Mouse (Mus musculus) stomach, embryonic 15.5 days (tissue): ENCODE measurements around the gene Msh5. TPM values are rescaled to one million over a fixed set of nuclear protein-coding genes. Genes with fewer than 3 reads are reported as not detected.

Source experiments
- ATAC-seq: fragments of 200-750 bp; cut with Nextera tagmentation; 2 replicates; pipeline ENCODE4 v1.8.0; 2017; ENCODE audit warnings: low read depth, moderate number of reproducible peaks, moderate TSS enrichment; ENCODE audit not compliant: insufficient read depth, low FRiP score
- H3K27ac ChIP-seq: fragments of 300-500 bp; sonication (generic); 2 replicates; pipeline ENCODE4 v1.5.1; 2015; ENCODE audit warnings: mild to moderate bottlenecking, inconsistent platforms
- H3K27me3 ChIP-seq: fragments of 300-500 bp; sonication (generic); replicated peaks from 2 replicates; pipeline ENCODE4 v1.6.1; 2015; ENCODE audit warnings: inconsistent platforms
- H3K36me3 ChIP-seq: fragments of 300-500 bp; sonication (generic); 2 replicates; pipeline ENCODE4 v1.6.1; 2015; ENCODE audit warnings: inconsistent platforms
- H3K4me1 ChIP-seq: fragments of 300-500 bp; sonication (generic); 2 replicates; pipeline ENCODE4 v1.6.1; 2015; ENCODE audit warnings: inconsistent platforms
- H3K4me2 ChIP-seq: fragments of 300-500 bp; sonication (generic); 2 replicates; pipeline ENCODE4 v1.6.1; 2015; ENCODE audit warnings: mild to moderate bottlenecking, inconsistent platforms
- H3K4me3 ChIP-seq: fragments of 300-500 bp; sonication (generic); replicated peaks from 2 replicates; pipeline ENCODE4 v1.5.1; 2015; ENCODE audit warnings: inconsistent platforms
- H3K9ac ChIP-seq: fragments of 300-500 bp; sonication (generic); 2 replicates; pipeline ENCODE4 v1.6.1; 2015; ENCODE audit warnings: inconsistent platforms
- H3K9me3 ChIP-seq: fragments of 300-500 bp; sonication (generic); 2 replicates; pipeline ENCODE4 v1.6.1; 2016; ENCODE audit warnings: inconsistent platforms
- WGBS: fragments of 180-500 bp; shearing (Covaris S2); methylation state at CpG from one replicate; pipeline ENCODE4 v1.1.7; 2015; 5-methylcytosine and 5-hydroxymethylcytosine counted together
- polyA plus RNA-seq: library from polyadenylated mRNA; unstranded; fragments of >200 nt; fragmentation: Nextera tagmentation; extraction: Ambion mirVana; gene quantifications from 2 replicates; pipeline ENCODE4 v1.2.1, GENCODE M21; 2015

Gene Msh5
- polyA plus RNA-seq, 1 experiment from 2014 or later, result 4.8 TPM

DNA sequence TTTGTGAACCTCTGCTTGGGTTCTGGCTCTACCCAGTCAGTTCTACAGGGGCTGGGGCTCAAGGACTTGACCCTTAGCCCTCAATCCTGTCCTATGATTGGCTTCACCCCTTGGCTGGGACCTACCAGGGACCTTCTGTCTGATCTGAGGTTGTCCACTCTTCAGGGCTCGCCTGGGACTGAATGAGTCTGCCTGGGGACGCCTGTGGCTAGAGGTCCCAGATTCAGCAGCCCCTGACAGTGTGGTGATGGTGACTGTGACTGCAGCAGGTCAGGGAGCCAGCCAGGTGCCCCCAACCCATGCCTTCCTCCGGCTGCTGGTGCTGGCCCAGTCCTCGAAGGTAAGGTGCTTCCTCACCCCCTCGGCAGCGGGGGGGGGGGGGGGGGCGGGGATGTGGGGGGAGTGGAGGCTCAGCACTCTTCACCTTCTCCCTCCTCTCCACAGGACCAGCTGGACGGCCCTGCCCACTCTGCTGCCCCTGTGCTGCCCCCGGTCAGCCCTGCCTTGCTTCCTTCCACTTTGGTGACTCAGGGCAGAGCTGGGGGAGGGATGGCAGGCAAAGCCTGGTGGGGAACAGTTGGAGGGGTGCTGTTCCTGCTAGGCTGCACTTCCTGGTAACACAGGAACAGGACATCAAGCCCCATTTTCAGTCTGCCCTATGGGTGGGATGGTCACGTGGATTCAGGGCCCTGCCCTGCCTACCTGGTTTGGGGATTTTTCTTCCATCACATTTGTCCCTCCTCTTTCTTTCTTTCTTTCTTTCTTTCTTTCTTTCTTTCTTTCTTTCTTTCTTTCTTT lies 21.7 kb downstream of the Msh5 start:
- Histone ChIP-seq H3K36me3 (no peaks in the 10 kb centered on the region), H3K4me1 (peaks cover 29% of the 10 kb centered on the region), H3K27me3 (no peaks in the 10 kb centered on the region), H3K4me2 (no peak overlapping the region), H3K4me3 (no peak overlapping the region), H3K9me3 (no peaks in the 10 kb centered on the region), H3K27ac (no peak overlapping the region), H3K9ac (no peak overlapping the region)
- WGBS, result 62% methylated on average over 10 of the region's 10 CpGs
- ATAC-seq, result no peak

DNA sequence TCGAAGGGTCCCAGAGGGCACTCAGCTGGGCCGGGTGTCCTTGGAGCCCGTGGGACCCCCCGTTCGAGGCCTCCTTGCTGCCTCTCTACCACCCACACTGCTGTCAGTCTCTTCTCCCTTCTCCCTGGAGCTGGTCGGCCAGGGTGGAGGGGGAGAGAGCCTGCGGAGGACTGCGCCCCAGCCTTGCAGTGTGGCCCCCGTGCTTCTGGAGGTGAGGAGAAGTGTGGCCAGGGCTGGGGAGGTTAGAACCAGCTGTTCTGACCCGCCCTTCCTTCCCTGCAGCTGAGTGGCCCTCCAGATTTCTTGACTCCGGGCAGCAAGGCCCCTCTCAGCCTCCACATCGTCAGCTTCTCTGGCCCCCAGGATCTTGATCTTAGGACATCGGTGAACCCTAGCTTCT lies 22.3 kb downstream of the Msh5 start:
- no peak overlapping the region for H3K27ac ChIP-seq
- H3K4me2 ChIP-seq, result no peak overlapping the region
- H3K4me1 ChIP-seq, result peaks cover 27% of the 10 kb centered on the region
- no peak overlapping the region for H3K4me3 ChIP-seq
- no peak overlapping the region for H3K9ac ChIP-seq
- no peaks in the 10 kb centered on the region for H3K27me3 ChIP-seq
- WGBS, result 61% methylated on average over 13 of the region's 13 CpGs
- no peaks in the 10 kb centered on the region for H3K9me3 ChIP-seq
- no peaks in the 10 kb centered on the region for H3K36me3 ChIP-seq
- no peak for ATAC-seq

DNA sequence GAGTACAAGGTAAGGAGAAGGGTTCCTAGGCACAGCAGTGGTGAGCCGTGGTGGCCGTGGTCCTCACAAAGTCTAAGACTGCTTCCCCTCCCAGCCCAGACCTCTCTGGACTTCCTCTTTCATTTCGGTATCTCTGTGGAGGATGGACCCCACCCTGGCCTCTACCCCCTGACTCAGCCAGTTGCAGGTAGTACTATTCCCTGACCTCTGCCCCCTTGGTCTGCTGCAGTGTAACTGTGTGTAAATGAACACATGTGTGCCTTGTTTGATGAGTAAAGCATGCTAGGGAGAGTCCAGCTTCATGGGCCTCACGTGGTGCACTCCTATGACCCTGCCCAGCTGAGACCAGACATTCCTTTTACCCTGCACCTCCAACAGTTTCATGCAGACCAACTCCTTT lies 22.8 kb downstream of the Msh5 start:
- no peak overlapping the region for H3K27ac ChIP-seq
- H3K4me3 ChIP-seq, result no peak overlapping the region
- no peak overlapping the region for H3K9ac ChIP-seq
- no peaks in the 10 kb centered on the region for H3K36me3 ChIP-seq
- H3K9me3 ChIP-seq, result no peaks in the 10 kb centered on the region
- no peaks in the 10 kb centered on the region for H3K27me3 ChIP-seq
- ATAC-seq, result no peak
- 61% methylated on average over 4 of the region's 4 CpGs for WGBS
- no peak overlapping the region for H3K4me2 ChIP-seq
- H3K4me1 ChIP-seq, result peaks cover 27% of the 10 kb centered on the region

GRCm38 (mm10) chr17:35023221-35023620 lies 23.3 kb downstream of the Msh5 start:
- no peak overlapping the region for H3K27ac ChIP-seq
- no peak overlapping the region for H3K4me2 ChIP-seq

GRCm38 (mm10) chr17:35022541-35023060 lies 23.9 kb downstream of the Msh5 start:
- Histone ChIP-seq H3K27me3 (no peaks in the 10 kb centered on the region), H3K4me1 (peaks cover 35% of the 10 kb centered on the region), H3K9me3 (no peaks in the 10 kb centered on the region), H3K36me3 (no peaks in the 10 kb centered on the region), H3K4me2 (no peak overlapping the region), H3K4me3 (no peak overlapping the region), H3K27ac (no peak overlapping the region), H3K9ac (no peak overlapping the region)
- no peak for ATAC-seq
- WGBS, result 90% methylated on average over 8 of the region's 8 CpGs

More at GRCm38 (mm10) chr17:35023221-35023620, 23.3 kb downstream of the Msh5 start:
- ATAC-seq, result no peak
- no peaks in the 10 kb centered on the region for H3K36me3 ChIP-seq
- no peaks in the 10 kb centered on the region for H3K27me3 ChIP-seq
- no peak overlapping the region for H3K4me3 ChIP-seq
- H3K4me1 ChIP-seq, result peaks cover 29% of the 10 kb centered on the region
- 80% methylated on average over 5 of the region's 5 CpGs for WGBS
- no peaks in the 10 kb centered on the region for H3K9me3 ChIP-seq
- no peak overlapping the region for H3K9ac ChIP-seq

GRCm38 (mm10) chr17:35021842-35022477 lies 24.6 kb downstream of the Msh5 start:
- H3K4me2 ChIP-seq, result no peak overlapping the region; the same call in 1 of the 2 replicates
- no peaks in the 10 kb centered on the region for H3K9me3 ChIP-seq
- H3K27ac ChIP-seq, result peak overlapping the region; percentile 21; the same call in 1 of the 2 replicates
- no peak overlapping the region for H3K4me3 ChIP-seq
- peak; percentile 24; the same call in 1 of the 2 replicates for ATAC-seq
- H3K27me3 ChIP-seq, result no peaks in the 10 kb centered on the region
- peaks cover 35% of the 10 kb centered on the region for H3K4me1 ChIP-seq
- H3K36me3 ChIP-seq, result no peaks in the 10 kb centered on the region
- no peak overlapping the region for H3K9ac ChIP-seq
- 36% methylated on average over 6 of the region's 6 CpGs for WGBS

DNA sequence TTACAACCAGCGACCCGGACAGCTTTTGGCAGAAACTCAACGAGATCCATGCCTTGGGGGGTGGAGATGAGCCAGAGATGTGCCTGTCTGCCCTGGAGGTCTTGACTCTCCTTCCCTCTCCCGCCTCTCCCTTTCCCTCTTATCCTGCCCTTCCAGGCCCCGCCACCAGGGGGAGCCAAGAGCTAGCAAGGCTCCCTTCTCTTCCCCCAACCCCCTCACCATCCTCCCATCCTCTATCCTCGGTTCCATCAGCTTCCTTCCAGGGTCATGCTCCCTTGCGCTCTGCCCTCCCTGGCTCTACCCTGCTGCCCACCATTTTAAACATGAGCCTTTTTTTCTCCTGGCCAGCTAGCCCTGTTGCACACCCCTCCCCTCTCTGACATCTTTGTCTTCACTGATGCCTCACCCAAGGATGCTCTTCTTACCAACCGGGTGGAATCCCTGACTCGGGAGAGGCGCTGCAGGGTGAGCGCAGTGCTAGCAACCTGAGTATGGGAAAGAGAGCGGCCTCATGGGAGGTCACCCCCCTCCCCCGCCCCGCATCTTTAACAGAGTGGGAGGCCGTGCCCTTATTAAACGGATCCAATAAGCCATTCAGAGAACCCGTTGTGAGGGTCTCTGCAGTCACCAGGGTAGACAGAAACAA lies 25.3 kb downstream of the Msh5 start:
- no peaks in the 10 kb centered on the region for H3K36me3 ChIP-seq
- no peak overlapping the region for H3K9ac ChIP-seq
- 12% methylated on average over 17 of the region's 17 CpGs for WGBS
- no peaks in the 10 kb centered on the region for H3K27me3 ChIP-seq
- peaks cover 41% of the 10 kb centered on the region for H3K4me1 ChIP-seq
- H3K4me3 ChIP-seq, result 0 out of 2 replicates have a peak overlapping the region, but pooled peaks have one; percentile 1
- no peaks in the 10 kb centered on the region for H3K9me3 ChIP-seq
- peak overlapping the region; percentile 38 for H3K4me2 ChIP-seq
- peak; percentile 32; the same call in 1 of the 2 replicates for ATAC-seq
- H3K27ac ChIP-seq, result 0 out of 2 replicates have a peak overlapping the region, but pooled peaks have one; percentile 5

- Histone ChIP-seq H3K27me3 (no peaks in the 10 kb centered on the region), H3K4me3 (no peak overlapping the region), H3K9me3 (no peaks in the 10 kb centered on the region), H3K36me3 (peaks cover 6% of the 10 kb centered on the region; the same call in 1 of the 2 replicates), H3K4me2 (no peak overlapping the region), H3K9ac (no peak overlapping the region), H3K27ac (no peak overlapping the region), H3K4me1 (peaks cover 42% of the 10 kb centered on the region)
- no peak for ATAC-seq
- 83% methylated on average over 8 of the region's 8 CpGs for WGBS
Measured at GRCm38 (mm10) chr17:35020551-35020950, 26.0 kb downstream of the Msh5 start.

DNA sequence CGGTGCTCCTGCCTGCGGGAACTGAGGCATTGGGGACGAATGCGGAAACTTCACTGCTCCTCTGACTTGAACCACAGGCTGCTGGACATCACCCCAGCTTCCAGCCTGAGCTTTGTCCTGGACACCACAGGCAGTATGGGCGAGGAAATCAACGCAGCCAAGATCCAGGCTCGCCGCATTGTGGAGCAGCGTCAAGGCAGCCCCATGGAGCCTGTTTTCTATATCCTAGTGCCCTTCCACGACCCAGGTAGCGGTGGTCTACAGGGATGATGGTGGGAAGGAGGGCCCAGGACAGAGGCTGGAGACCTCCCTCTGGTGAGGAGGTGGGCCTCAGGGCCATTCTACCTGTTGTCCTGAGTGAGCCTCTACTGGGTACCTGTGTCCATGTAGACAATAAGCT lies 26.7 kb downstream of the Msh5 start:
- Histone ChIP-seq H3K27me3 (no peaks in the 10 kb centered on the region), H3K4me3 (no peak overlapping the region), H3K9me3 (no peaks in the 10 kb centered on the region), H3K27ac (no peak overlapping the region), H3K9ac (no peak overlapping the region), H3K4me2 (no peak overlapping the region), H3K4me1 (peaks cover 42% of the 10 kb centered on the region), H3K36me3 (peaks cover 10% of the 10 kb centered on the region)
- WGBS, result 82% methylated on average over 11 of the region's 11 CpGs
- no peak for ATAC-seq

DNA sequence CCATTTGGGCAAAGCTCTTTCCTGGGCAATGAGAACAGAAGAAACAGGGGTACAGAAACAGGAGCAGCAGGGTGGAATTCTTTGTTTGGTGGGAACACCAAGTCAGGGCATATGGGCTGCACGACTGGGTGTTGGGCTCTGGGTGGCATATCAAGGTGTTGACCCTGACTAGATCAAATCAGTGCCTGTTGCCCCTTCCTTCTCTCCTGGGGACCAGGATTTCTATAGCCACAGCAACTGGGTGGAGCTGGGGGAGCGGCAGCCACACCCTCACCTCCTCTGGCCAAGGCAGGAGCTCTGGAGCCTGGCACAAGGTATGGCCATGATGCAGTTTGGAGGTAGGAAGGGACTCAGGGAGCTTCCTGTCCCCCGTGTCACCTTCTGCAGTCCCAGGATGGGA lies 28.4 kb downstream of the Msh5 start:
- H3K9ac ChIP-seq, result no peak overlapping the region
- ATAC-seq, result no peak
- H3K4me2 ChIP-seq, result no peak overlapping the region
- no peak overlapping the region for H3K27ac ChIP-seq
- WGBS, result 69% methylated on average over 3 of the region's 3 CpGs
- H3K9me3 ChIP-seq, result no peaks in the 10 kb centered on the region
- H3K27me3 ChIP-seq, result no peaks in the 10 kb centered on the region
- H3K4me1 ChIP-seq, result peaks cover 32% of the 10 kb centered on the region
- H3K36me3 ChIP-seq, result peaks cover 27% of the 10 kb centered on the region
- no peak overlapping the region for H3K4me3 ChIP-seq

DNA sequence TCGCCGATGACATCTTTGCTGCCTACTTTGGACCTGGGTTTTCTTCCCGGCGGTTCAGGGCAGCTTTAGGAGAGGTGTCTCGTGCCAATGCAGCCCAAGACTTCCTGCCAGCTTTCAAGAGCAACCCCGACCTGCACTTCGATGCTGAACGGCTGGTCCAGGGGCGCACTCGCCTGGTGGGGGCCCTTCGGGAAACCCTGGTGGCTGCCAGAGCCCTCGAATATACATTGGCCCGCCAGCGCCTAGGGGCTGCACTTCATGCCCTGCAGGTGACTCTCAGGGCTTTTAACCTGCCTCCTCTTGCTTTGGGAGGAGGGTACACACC lies 28.9 kb downstream of the Msh5 start:
- Histone ChIP-seq H3K27ac (no peak overlapping the region), H3K27me3 (no peaks in the 10 kb centered on the region), H3K9ac (no peak overlapping the region), H3K4me3 (no peak overlapping the region), H3K36me3 (peaks cover 32% of the 10 kb centered on the region), H3K9me3 (no peaks in the 10 kb centered on the region), H3K4me1 (peaks cover 32% of the 10 kb centered on the region), H3K4me2 (no peak overlapping the region)
- ATAC-seq, result no peak
- WGBS, result 72% methylated on average over 14 of the region's 14 CpGs
